Mouse (Mus musculus) ES-E14 (cell line): ENCODE results near the gene Sept5. TPM values are rescaled to one million over a fixed set of nuclear protein-coding genes. Genes with fewer than 3 reads are reported as not detected.

ENCODE experiments used
- DNase-seq: peaks from one replicate; pipeline ENCODE4 v3.0.0-alpha.2; 2013; ENCODE audit warnings: low read depth, low spot score
- H3K27ac ChIP-seq: 2 replicates; pipeline ENCODE4 v1.5.1; 2012; ENCODE audit warnings: low read depth, mild to moderate bottlenecking, low read length, moderate library complexity, mixed read lengths; ENCODE audit not compliant: poor library complexity, insufficient read depth, severe bottlenecking
- H3K36me3 ChIP-seq: 2 replicates; pipeline ENCODE4 v1.6.1; 2012; ENCODE audit warnings: mild to moderate bottlenecking, low read length, moderate library complexity, mixed read lengths; ENCODE audit not compliant: control insufficient read depth, poor library complexity, insufficient read depth, severe bottlenecking
- H3K4me1 ChIP-seq, 2 experiments: fragments of 150-350 bp in 1 of 2; sonication (generic) in 1 of 2; 2 replicates each; pipeline ENCODE4 v1.6.1; 2012; ENCODE audit warnings: low read length in 2 of 2, mild to moderate bottlenecking in 1 of 2, mixed read lengths in 1 of 2; ENCODE audit not compliant: control insufficient read depth in 2 of 2, insufficient read depth in 2 of 2, poor library complexity in 1 of 2
- H3K4me3 ChIP-seq, 2 experiments: fragments of 150-350 bp in 1 of 2; sonication (generic) in 1 of 2; 2 replicates each; pipeline ENCODE4 v1.5.1; 2012; ENCODE audit warnings: low read length in 2 of 2, low read depth in 1 of 2, mild to moderate bottlenecking in 1 of 2, mixed read lengths in 1 of 2; ENCODE audit not compliant: insufficient read depth in 1 of 2, poor library complexity in 1 of 2, severe bottlenecking in 1 of 2
- H3K9ac ChIP-seq: 2 replicates; pipeline ENCODE4 v1.6.1; 2012; ENCODE audit warnings: low read depth, mild to moderate bottlenecking, low read length, mixed read lengths; ENCODE audit not compliant: poor library complexity, insufficient read depth, severe bottlenecking
- H3K9me3 ChIP-seq: fragments of 150-350 bp; sonication (generic); 2 replicates; pipeline ENCODE4 v1.6.1; 2012; ENCODE audit warnings: low read depth, mild to moderate bottlenecking, low read length; ENCODE audit not compliant: control insufficient read depth, insufficient read depth
- CHD2 ChIP-seq: IDR thresholded peaks from 2 replicates; pipeline ENCODE4 v1.6.1; 2014; ENCODE audit warnings: mild to moderate bottlenecking, low read depth, low read length, inconsistent platforms
- HCFC1 ChIP-seq: IDR thresholded peaks from 2 replicates; pipeline ENCODE4 v1.6.1; 2012; ENCODE audit warnings: low read length, inconsistent platforms, borderline replicate concordance; ENCODE audit not compliant: insufficient read depth
- MAFK ChIP-seq: IDR thresholded peaks from 2 replicates; pipeline ENCODE4 v1.6.1; 2014; ENCODE audit warnings: mild to moderate bottlenecking, low read depth, low read length, inconsistent platforms; ENCODE audit not compliant: insufficient read depth
- ZC3H11A ChIP-seq: IDR thresholded peaks from 2 replicates; pipeline ENCODE4 v1.6.1; 2012; ENCODE audit warnings: low read depth, mild to moderate bottlenecking, inconsistent platforms, low read length, borderline replicate concordance
- ZNF384 ChIP-seq: IDR thresholded peaks from 2 replicates; pipeline ENCODE4 v1.6.1; 2012; ENCODE audit warnings: low read depth, low read length, inconsistent platforms
- in situ Hi-C, 2 experiments: fragments of 600-800 bp; cut with MboI; formaldehyde crosslinking; loops; one replicate each; pipeline ENCODE4 v1.15.1; 2025; ENCODE audit warnings: low sequenced_read_pairs in 2 of 2, inconsistent platforms in 1 of 2; ENCODE audit not compliant: unreplicated experiment in 2 of 2
- total RNA-seq: library from RNA; depleted of rRNA; stranded (reverse); fragments of 300-350 nt; gene quantifications from 2 replicates; pipeline ENCODE4 v1.2.3, GENCODE M21; 2012

Gene Sept5
- total RNA-seq, 1 experiment = 3.0 TPM

- Histone ChIP-seq H3K9me3 (no peaks in the 10 kb centered on the region), H3K4me3 (no peak overlapping the region), H3K27ac (no peak overlapping the region), H3K36me3 (no peaks in the 10 kb centered on the region), H3K4me1 (no peaks in the 10 kb centered on the region; a peak in 1 of 4 replicates), H3K9ac (no peak overlapping the region)
- in situ Hi-C loops = no loop called here
- no peak for DNase-seq
- TF ChIP-seq ZC3H11A = no peak
- TF ChIP-seq HCFC1 = no peak
- no peak for TF ChIP-seq MAFK
- no peak for TF ChIP-seq ZNF384
- TF ChIP-seq CHD2 = no peak
Observed at GRCm38 (mm10) chr16:18672027-18672426, 42.3 kb upstream of the Sept5 start.

GRCm38 (mm10) chr16:18669914-18670313 is 40.2 kb upstream of the Sept5 start:
- no peaks in the 10 kb centered on the region for H3K36me3 ChIP-seq
- in situ Hi-C loops = no loop called here
- DNase-seq = no peak
- H3K9me3 ChIP-seq = no peaks in the 10 kb centered on the region
- no peak overlapping the region for H3K9ac ChIP-seq
- H3K4me1 ChIP-seq = no peaks in the 10 kb centered on the region; a peak in 1 of 4 replicates
- H3K27ac ChIP-seq = no peak overlapping the region
- H3K4me3 ChIP-seq = no peak overlapping the region
- TF ChIP-seq MAFK (no peak), HCFC1 (no peak), ZC3H11A (no peak), ZNF384 (no peak), CHD2 (no peak)

GRCm38 (mm10) chr16:18658597-18658996 is 28.8 kb upstream of the Sept5 start:
- H3K36me3 ChIP-seq = no peaks in the 10 kb centered on the region
- no peaks in the 10 kb centered on the region for H3K9me3 ChIP-seq
- no peak for TF ChIP-seq ZC3H11A
- TF ChIP-seq MAFK = no peak
- no peak for TF ChIP-seq ZNF384
- TF ChIP-seq HCFC1 = no peak
- no peak overlapping the region for H3K9ac ChIP-seq
- H3K4me3 ChIP-seq = no peak overlapping the region
- peaks cover 0 to 4% of the 10 kb centered on the region in 2 experiments; a peak in 1 of 4 replicates for H3K4me1 ChIP-seq
- in situ Hi-C loops = no loop called here
- DNase-seq = no peak
- H3K27ac ChIP-seq = no peak overlapping the region

- Histone ChIP-seq H3K4me1 (peaks cover 0 to 4% of the 10 kb centered on the region in 2 experiments; a peak in 1 of 4 replicates), H3K27ac (peak overlapping the region; percentile 7; the same call in 1 of the 2 replicates), H3K9me3 (no peaks in the 10 kb centered on the region), H3K36me3 (no peaks in the 10 kb centered on the region), H3K9ac (no peak overlapping the region), H3K4me3 (no peak overlapping the region)
- in situ Hi-C loops = no loop called here
- no peak for DNase-seq
- TF ChIP-seq HCFC1 (no peak), ZC3H11A (no peak), CHD2 (no peak), ZNF384 (no peak), MAFK (no peak)
Observed at GRCm38 (mm10) chr16:18655372-18656098, 25.8 kb upstream of the Sept5 start.
